Mouse (Mus musculus): ENCODE measurements around the gene Pot1a. TPM values are rescaled to one million over a fixed set of nuclear protein-coding genes. Genes with fewer than 3 reads are reported as not detected.

Gene Pot1a
- polyA plus RNA-seq, 1 experiment = 27.0 TPM

DNA sequence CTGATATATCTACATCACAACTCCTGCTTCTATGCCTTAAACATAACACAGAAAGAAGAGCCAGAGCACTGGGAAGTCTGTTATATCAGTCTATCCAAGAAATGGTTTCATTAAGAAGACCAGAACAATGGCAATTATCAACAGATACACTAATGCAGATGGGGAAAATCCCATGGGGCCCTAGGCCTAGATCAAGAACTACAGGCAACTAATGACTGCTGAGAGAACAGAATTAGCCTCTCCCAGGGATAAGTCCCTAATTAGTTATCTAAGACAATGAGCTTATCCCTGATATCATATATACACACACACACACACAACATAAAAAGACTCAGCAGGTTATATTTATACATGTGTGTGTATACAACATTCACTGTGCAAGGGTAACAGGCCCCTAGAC, 72.5 kb downstream of the Pot1a start:
- H3K4me3 ChIP-seq (ENCODE audit: insufficient read depth, low read length) = no peak overlapping the region
- no peak for TF ChIP-seq CTCF (IDR thresholded peaks at IDR 0.05; ENCODE audit: borderline replicate concordance, insufficient read depth, low read length)
- TF ChIP-seq POLR2A (IDR thresholded peaks at IDR 0.05; ENCODE audit: low read depth, low read length) = no peak
- no peak overlapping the region for H3K27ac ChIP-seq (ENCODE audit: insufficient read depth, low read length)
- H3K4me1 ChIP-seq (ENCODE audit: control insufficient read depth, insufficient read depth, low read length) = no peaks in the 10 kb centered on the region

DNA sequence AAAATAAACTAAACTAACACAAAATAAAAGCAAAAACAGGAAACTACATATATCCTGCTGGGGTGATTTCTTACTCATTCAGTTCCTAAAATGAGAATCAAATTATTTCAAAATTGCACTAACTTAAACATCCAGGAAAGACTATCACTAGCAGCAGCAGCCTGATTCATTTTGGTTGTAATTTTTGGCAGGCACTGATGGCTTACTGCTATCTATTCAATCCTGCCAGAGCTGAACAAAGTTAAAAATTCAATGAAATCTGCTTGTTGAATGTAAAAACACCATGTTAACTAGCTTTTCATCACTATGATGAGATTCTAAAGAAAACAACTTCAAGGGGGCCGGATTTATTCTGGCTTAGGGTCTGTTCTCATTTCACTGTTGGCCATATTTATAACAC, 82.5 kb downstream of the Pot1a start:
- TF ChIP-seq CTCF (IDR thresholded peaks at IDR 0.05; ENCODE audit: borderline replicate concordance, insufficient read depth, low read length) = no peak
- Histone ChIP-seq H3K27ac (ENCODE audit: insufficient read depth, low read length) (no peak overlapping the region), H3K4me3 (ENCODE audit: insufficient read depth, low read length) (no peak overlapping the region), H3K4me1 (ENCODE audit: control insufficient read depth, insufficient read depth, low read length) (no peaks in the 10 kb centered on the region)

DNA sequence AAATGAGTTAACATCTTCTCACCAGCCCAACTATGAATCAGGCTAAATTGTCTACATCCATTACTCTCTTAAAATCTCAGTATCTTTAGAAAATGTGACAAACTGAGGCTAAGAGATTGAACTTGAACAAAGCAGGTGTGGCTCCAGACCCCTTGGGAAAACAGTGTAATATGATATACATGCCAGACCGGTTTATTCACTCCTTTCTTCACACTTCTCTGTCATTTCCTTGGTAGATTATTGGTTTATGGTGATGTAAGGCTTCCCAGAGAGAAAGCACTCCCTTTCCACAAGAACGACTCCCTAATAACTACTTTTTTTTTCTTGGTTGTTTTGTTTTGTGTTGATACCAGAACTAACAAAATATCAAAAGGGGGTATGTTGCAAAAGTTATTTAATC, 98.4 kb downstream of the Pot1a start:
- TF ChIP-seq POLR2A (IDR thresholded peaks at IDR 0.05; ENCODE audit: low read depth, low read length) (no peak), CTCF (IDR thresholded peaks at IDR 0.05; ENCODE audit: borderline replicate concordance, insufficient read depth, low read length) (no peak)
- Histone ChIP-seq H3K4me1 (ENCODE audit: control insufficient read depth, insufficient read depth, low read length) (no peaks in the 10 kb centered on the region), H3K4me3 (ENCODE audit: insufficient read depth, low read length) (no peak overlapping the region), H3K27ac (ENCODE audit: insufficient read depth, low read length) (no peak overlapping the region)

DNA sequence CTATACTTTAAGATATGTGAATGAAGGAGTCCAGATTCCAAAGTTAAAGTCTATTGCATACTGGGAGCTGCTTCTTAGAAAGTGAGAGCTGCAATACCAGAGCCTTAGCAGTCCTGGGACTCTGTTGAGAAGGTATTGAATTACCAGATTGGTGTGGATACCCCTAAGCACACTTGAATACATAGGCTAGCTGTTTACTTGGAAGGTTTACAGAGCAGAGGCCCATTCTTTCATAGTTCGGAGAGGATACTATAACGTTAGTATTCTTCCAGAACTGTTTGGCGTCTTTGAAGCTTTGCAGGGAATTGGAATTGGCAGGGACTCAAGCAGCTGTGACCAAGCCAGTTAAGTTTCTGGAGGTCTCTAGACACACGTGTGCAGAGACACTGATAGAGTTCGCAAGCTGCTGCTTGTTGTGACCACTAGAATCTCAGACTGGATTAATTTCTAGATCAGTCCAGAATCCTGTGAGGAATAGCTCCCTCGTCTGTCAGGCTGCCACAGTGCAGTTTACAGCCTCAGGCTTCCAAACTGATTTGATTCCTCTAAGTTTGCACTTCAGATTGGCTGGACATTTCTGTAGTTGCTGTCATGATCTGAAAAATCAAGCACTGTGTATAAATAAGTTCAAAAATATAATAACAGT, 99.7 kb downstream of the Pot1a start:
- Histone ChIP-seq H3K27ac (ENCODE audit: insufficient read depth, low read length) (no peak overlapping the region), H3K4me1 (ENCODE audit: control insufficient read depth, insufficient read depth, low read length) (no peaks in the 10 kb centered on the region), H3K4me3 (ENCODE audit: insufficient read depth, low read length) (no peak overlapping the region)
- TF ChIP-seq CTCF (IDR thresholded peaks at IDR 0.05; ENCODE audit: borderline replicate concordance, insufficient read depth, low read length) (no peak), POLR2A (IDR thresholded peaks at IDR 0.05; ENCODE audit: low read depth, low read length) (no peak)

DNA sequence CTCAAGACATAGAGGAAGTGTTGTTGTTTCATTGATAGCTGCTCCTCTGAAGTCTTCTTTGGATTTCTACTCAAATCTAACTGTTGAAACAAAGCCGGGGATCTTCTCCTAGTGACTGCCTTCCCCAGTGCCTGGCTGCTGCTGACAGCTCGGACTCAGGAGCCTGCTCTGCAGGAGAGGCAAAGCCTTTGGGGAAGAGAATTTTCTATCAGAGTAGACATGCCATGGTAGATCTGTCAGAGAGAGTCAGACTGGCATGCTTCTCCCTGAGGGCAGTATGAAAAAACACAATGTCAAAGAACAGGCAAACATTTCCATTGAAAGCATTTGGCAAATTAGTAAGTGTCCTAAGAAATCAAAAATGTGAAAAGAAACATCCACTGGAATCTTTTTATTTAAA, 109.1 kb downstream of the Pot1a start:
- TF ChIP-seq CTCF (IDR thresholded peaks at IDR 0.05; ENCODE audit: borderline replicate concordance, insufficient read depth, low read length) (no peak), POLR2A (IDR thresholded peaks at IDR 0.05; ENCODE audit: low read depth, low read length) (no peak)
- Histone ChIP-seq H3K4me3 (ENCODE audit: insufficient read depth, low read length) (no peak overlapping the region), H3K27ac (ENCODE audit: insufficient read depth, low read length) (no peak overlapping the region), H3K4me1 (ENCODE audit: control insufficient read depth, insufficient read depth, low read length) (no peaks in the 10 kb centered on the region)

Other genes with a start within 250 kb of the Pot1a start
- gene Gpr37, start 118.5 kb downstream of the Pot1a start, polyA plus RNA-seq (2011; ENCODE audit: insufficient read length, low read depth, missing spikeins) = not detected in 2 replicates